Mouse (Mus musculus) mature B cell (primary cell): Measurements from ENCODE around the gene Ywhab.

Source experiments
- in situ Hi-C: fragments of 300-500 bp; cut with MboI; formaldehyde crosslinking; loops from 2 replicates; pipeline ENCODE4 v1.14.3; 2019

Gene Ywhab

GRCm38 (mm10) chr2:164009227-164009626 lies 14.5 kb downstream of the Ywhab start:
- in situ Hi-C loops: no loop called here

- in situ Hi-C loops: no loop called here
Measured at GRCm38 (mm10) chr2:164010496-164010895, 15.7 kb downstream of the Ywhab start.

- in situ Hi-C loops: no loop called here
Measured at GRCm38 (mm10) chr2:164010944-164011343, 16.2 kb downstream of the Ywhab start.

- in situ Hi-C loops: no loop called here
Measured at GRCm38 (mm10) chr2:164015304-164015703, 20.5 kb downstream of the Ywhab start.

GRCm38 (mm10) chr2:164018910-164019309 lies 24.1 kb downstream of the Ywhab start:
- in situ Hi-C loops: no loop called here

GRCm38 (mm10) chr2:164019943-164020342 lies 25.2 kb downstream of the Ywhab start:
- in situ Hi-C loops: no loop called here

GRCm38 (mm10) chr2:164022104-164022503 lies 27.3 kb downstream of the Ywhab start:
- in situ Hi-C loops: no loop called here

GRCm38 (mm10) chr2:164025150-164025549 lies 30.4 kb downstream of the Ywhab start, which contains the start of gene Pabpc1l:
Gene Pabpc1l, plus strand, starts transcription at chr2:164025450.
- in situ Hi-C loops: no loop called here

GRCm38 (mm10) chr2:164031147-164031546 lies 36.4 kb downstream of the Ywhab start:
- in situ Hi-C loops: no loop called here

- in situ Hi-C loops: no loop called here
Measured at GRCm38 (mm10) chr2:164032973-164033372, 38.2 kb downstream of the Ywhab start.

GRCm38 (mm10) chr2:164036520-164037019 lies 41.8 kb downstream of the Ywhab start:
- in situ Hi-C loops: no loop called here

- in situ Hi-C loops: no loop called here
Measured at GRCm38 (mm10) chr2:164038407-164039028, 43.8 kb downstream of the Ywhab start.

- in situ Hi-C loops: no loop called here
Measured at GRCm38 (mm10) chr2:164040949-164041348, 46.2 kb downstream of the Ywhab start.

- in situ Hi-C loops: no loop called here
Measured at GRCm38 (mm10) chr2:164041523-164041922, 46.8 kb downstream of the Ywhab start.

GRCm38 (mm10) chr2:164047197-164047690 lies 52.5 kb downstream of the Ywhab start:
- in situ Hi-C loops: no loop called here

GRCm38 (mm10) chr2:164053767-164054166 lies 59.0 kb downstream of the Ywhab start:
- in situ Hi-C loops: no loop called here

- in situ Hi-C loops: no loop called here
Measured at GRCm38 (mm10) chr2:164054671-164055070, 59.9 kb downstream of the Ywhab start.

- in situ Hi-C loops: no loop called here
Measured at GRCm38 (mm10) chr2:164059634-164060235, 65.0 kb downstream of the Ywhab start.
